Mouse (Mus musculus) thymus, adult 2 months (tissue): ENCODE measurements around the gene Cfl1.

ENCODE experiments used
- CTCF ChIP-seq: fragments of 200-500 bp; IDR thresholded peaks from 2 replicates; pipeline ENCODE4 v1.5.1; 2012; ENCODE audit warnings: mild to moderate bottlenecking, control low read depth, low read length, moderate library complexity, borderline replicate concordance; ENCODE audit not compliant: control insufficient read depth, poor library complexity, insufficient read depth; ENCODE audit errors: extremely low read depth
- POLR2A ChIP-seq: fragments of 200-500 bp; IDR thresholded peaks from 2 replicates; pipeline ENCODE4 v1.6.1; 2012; ENCODE audit warnings: mild to moderate bottlenecking, low read length, control low read depth, moderate library complexity; ENCODE audit not compliant: control insufficient read depth, poor library complexity, insufficient read depth; ENCODE audit errors: extremely low read depth

GRCm38 (mm10) chr19:5515840-5516777 lies 25.9 kb downstream of the Cfl1 start:
- TF ChIP-seq POLR2A (no peak), CTCF (no peak)
